Mouse (Mus musculus) heart, postnatal 0 days (tissue): ENCODE data around the gene Pcnx3.

Source experiments
- CTCF ChIP-seq: IDR thresholded peaks from 2 replicates; pipeline ENCODE4 v1.5.1; 2016; ENCODE audit warnings: antibody characterized with exemption, control low read depth, low read depth
- EP300 ChIP-seq: IDR thresholded peaks from 2 replicates; pipeline ENCODE4 v1.6.1; 2016; ENCODE audit warnings: antibody characterized with exemption, low read depth

GRCm38 (mm10) chr19:5731264-5731978, 42.7 kb upstream of the Pcnx3 start:
- TF ChIP-seq CTCF: no peak
- no peak for TF ChIP-seq EP300
